Mouse (Mus musculus) G1E (cell line): Measurements from ENCODE around the gene Cox8b. TPM values are rescaled to one million over a fixed set of nuclear protein-coding genes. Genes with fewer than 3 reads are reported as not detected.

Experiments
- ATAC-seq: 2 replicates; pipeline ENCODE4 v1.8.0; 2016; ENCODE audit warnings: mild to moderate bottlenecking; ENCODE audit not compliant: insufficient number of reproducible peaks, poor library complexity, low FRiP score, severe bottlenecking; ENCODE audit errors: extremely low read depth
- DNase-seq: peaks from one replicate; pipeline ENCODE4 v3.0.0; 2012; ENCODE audit warnings: low spot score
- H3K27me3 ChIP-seq: 2 replicates; pipeline ENCODE4 v1.6.1; 2012; ENCODE audit warnings: mild to moderate bottlenecking, low read length, inconsistent platforms; ENCODE audit not compliant: insufficient read depth
- H3K36me3 ChIP-seq: replicated peaks from 2 replicates; pipeline ENCODE3; 2012; ENCODE audit warnings: mild to moderate bottlenecking, inconsistent platforms
- H3K4me1 ChIP-seq: 2 replicates; pipeline ENCODE4 v1.6.1; 2012; ENCODE audit warnings: low read depth, low read length, inconsistent platforms, mixed read lengths; ENCODE audit not compliant: insufficient read depth
- H3K4me3 ChIP-seq: 2 replicates; pipeline ENCODE4 v1.5.1; 2012; ENCODE audit warnings: low read depth, mild to moderate bottlenecking, inconsistent platforms, low read length, moderate library complexity, mixed read lengths
- H3K9me3 ChIP-seq: replicated peaks from 2 replicates; pipeline ENCODE4 v1.6.1; 2012; ENCODE audit warnings: inconsistent platforms
- CTCF ChIP-seq: IDR thresholded peaks from 2 replicates; pipeline ENCODE4 v1.5.1; 2012; ENCODE audit warnings: low read depth, low read length, inconsistent platforms, mixed read lengths
- GATA1 ChIP-seq: IDR thresholded peaks from 2 replicates; pipeline ENCODE4 v1.6.1; 2012; ENCODE audit warnings: borderline replicate concordance, low read length, inconsistent platforms, mixed read lengths
- GATA2 ChIP-seq: IDR thresholded peaks from 2 replicates; pipeline ENCODE4 v1.6.1; 2012; ENCODE audit warnings: low read depth, low read length, inconsistent platforms, borderline replicate concordance
- POLR2AphosphoS5 ChIP-seq: IDR thresholded peaks from 2 replicates; pipeline ENCODE4 v1.6.1; 2012; ENCODE audit warnings: low read depth, low read length, inconsistent platforms; ENCODE audit not compliant: insufficient replicate concordance
- TAL1 ChIP-seq: conservative IDR thresholded peaks from 2 replicates; pipeline ENCODE4 v1.6.1; 2012; ENCODE audit warnings: low read depth, low read length, inconsistent platforms, mixed read lengths
- polyA plus RNA-seq: library from polyadenylated mRNA; stranded (reverse); fragments of >175 nt; gene quantifications from 2 replicates; pipeline ENCODE4 v1.2.3, GENCODE M21; 2012
- total RNA-seq, 2 experiments: library from RNA; stranded (forward) in 1 of 2; stranded (reverse) in 1 of 2; fragments of 200-1000 nt in 1 of 2; fragments of >200 nt in 1 of 2; fragmentation: Nextera tagmentation in 1 of 2; gene quantifications; 2 replicates each; pipeline ENCODE4 v1.2.3; 2014 to 2017

Gene Cox8b
- total and polyA plus RNA-seq, 3 experiments = not detected

DNA sequence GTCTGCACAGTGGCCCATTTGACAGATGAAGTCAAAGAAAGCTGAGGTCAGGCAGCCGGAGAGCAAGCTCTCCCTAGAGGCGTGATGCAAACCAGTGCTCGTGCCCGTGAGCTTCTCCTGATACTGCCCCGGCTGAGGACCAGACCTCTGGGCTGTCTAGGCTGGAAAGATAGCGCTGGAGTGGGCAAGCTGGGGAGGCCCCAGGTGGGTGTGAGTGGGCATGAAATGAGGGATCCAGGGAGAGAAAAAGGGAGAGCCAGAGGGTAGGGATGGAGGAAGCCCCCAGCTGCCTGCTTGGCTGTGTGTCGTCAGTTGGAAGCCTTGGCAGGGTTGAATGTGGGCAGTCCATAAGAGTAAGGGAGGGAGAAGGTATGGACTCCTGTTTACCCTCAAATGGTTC lies 44.0 kb upstream of the Cox8b start:
- Histone ChIP-seq H3K9me3 (no peaks in the 10 kb centered on the region), H3K27me3 (peaks cover 2% of the 10 kb centered on the region; the same call in 1 of the 2 replicates), H3K36me3 (peaks cover 69% of the 10 kb centered on the region), H3K4me1 (peaks cover 64% of the 10 kb centered on the region), H3K4me3 (no peak overlapping the region)
- DNase-seq (no peak), ATAC-seq (no peak)
- TF ChIP-seq POLR2AphosphoS5 = no peak
- no peak for TF ChIP-seq TAL1
- TF ChIP-seq GATA2 = no peak
- no peak for TF ChIP-seq GATA1
- no peak for TF ChIP-seq CTCF

DNA sequence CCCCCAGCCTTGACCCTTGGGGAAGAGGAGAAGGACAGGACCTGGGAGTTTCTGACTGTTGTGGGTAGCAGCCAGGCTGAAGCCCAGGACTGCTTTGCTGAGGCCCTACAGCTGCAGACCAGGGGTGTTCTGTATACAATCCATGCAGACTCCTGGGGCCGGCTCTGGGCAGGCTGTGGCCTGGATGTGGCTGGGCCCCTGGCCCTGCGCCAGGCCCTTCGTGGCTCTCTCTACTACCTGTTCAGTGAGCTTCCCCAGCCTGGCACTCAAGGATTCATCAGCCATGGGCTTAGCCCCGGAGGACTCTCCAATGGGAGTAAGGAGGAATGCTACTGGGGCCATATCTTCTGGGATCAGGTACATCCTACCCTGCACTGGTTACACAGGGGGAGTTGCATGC lies 43.1 kb upstream of the Cox8b start:
- no peaks in the 10 kb centered on the region for H3K9me3 ChIP-seq
- DNase-seq (no peak), ATAC-seq (no peak)
- H3K36me3 ChIP-seq = peaks cover 60% of the 10 kb centered on the region
- H3K27me3 ChIP-seq = peaks cover 2% of the 10 kb centered on the region; the same call in 1 of the 2 replicates
- no peak overlapping the region for H3K4me3 ChIP-seq
- TF ChIP-seq TAL1 (no peak), GATA1 (no peak), POLR2AphosphoS5 (no peak), CTCF (no peak), GATA2 (no peak)
- peaks cover 66% of the 10 kb centered on the region for H3K4me1 ChIP-seq

DNA sequence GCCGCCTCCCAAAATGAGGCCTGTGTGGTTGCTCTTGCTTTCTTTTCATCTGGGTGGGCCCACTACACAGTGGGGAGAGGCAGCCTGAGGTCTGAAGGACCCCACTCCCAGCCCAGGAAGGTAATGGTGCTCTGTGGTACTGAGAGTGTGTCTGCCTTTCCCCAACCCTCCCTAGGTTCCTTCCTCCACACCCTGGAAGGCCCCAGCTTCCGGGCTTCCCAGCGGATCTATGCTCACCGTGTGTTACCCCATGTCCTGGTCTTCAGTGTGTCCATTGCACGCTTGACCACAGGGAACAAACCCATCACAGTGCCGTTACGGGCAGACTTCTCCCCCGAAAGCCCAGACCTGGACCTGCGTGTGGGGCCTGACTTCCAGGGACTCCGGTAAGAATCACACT lies 42.6 kb upstream of the Cox8b start:
- H3K27me3 ChIP-seq = peaks cover 6% of the 10 kb centered on the region
- H3K4me3 ChIP-seq = no peak overlapping the region
- no peak for TF ChIP-seq GATA1
- no peak for TF ChIP-seq TAL1
- no peak for TF ChIP-seq CTCF
- no peak for TF ChIP-seq GATA2
- TF ChIP-seq POLR2AphosphoS5 = no peak
- peaks cover 54% of the 10 kb centered on the region for H3K36me3 ChIP-seq
- no peaks in the 10 kb centered on the region for H3K9me3 ChIP-seq
- no peak for ATAC-seq
- peaks cover 64% of the 10 kb centered on the region for H3K4me1 ChIP-seq
- DNase-seq = no peak

DNA sequence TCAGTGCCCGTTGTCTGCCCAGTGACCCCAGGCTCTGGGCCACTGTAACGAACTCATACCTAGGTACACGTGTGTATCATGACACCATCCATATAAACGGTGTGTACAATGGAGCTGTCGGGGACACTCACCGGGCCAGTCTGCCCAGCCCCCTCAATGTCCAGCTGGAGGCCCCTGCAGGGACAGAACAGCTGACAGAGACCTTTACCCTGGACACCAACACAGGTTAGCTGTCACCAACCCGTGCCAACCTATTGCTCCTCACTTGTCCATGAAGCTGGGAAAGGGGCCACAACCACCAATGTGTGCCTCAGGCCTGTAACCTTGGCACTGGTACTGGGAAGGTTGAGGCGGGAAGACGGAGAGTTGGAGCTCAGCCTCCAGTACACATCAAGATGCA lies 42.1 kb upstream of the Cox8b start:
- peaks cover 50% of the 10 kb centered on the region for H3K36me3 ChIP-seq
- peaks cover 60% of the 10 kb centered on the region for H3K4me1 ChIP-seq
- H3K4me3 ChIP-seq = peak overlapping the region; percentile 72
- H3K27me3 ChIP-seq = peaks cover 6% of the 10 kb centered on the region
- ATAC-seq (no peak), DNase-seq (no peak)
- no peaks in the 10 kb centered on the region for H3K9me3 ChIP-seq
- no peak for TF ChIP-seq POLR2AphosphoS5
- no peak for TF ChIP-seq GATA1
- TF ChIP-seq GATA2 = no peak
- TF ChIP-seq CTCF = no peak
- TF ChIP-seq TAL1 = no peak

DNA sequence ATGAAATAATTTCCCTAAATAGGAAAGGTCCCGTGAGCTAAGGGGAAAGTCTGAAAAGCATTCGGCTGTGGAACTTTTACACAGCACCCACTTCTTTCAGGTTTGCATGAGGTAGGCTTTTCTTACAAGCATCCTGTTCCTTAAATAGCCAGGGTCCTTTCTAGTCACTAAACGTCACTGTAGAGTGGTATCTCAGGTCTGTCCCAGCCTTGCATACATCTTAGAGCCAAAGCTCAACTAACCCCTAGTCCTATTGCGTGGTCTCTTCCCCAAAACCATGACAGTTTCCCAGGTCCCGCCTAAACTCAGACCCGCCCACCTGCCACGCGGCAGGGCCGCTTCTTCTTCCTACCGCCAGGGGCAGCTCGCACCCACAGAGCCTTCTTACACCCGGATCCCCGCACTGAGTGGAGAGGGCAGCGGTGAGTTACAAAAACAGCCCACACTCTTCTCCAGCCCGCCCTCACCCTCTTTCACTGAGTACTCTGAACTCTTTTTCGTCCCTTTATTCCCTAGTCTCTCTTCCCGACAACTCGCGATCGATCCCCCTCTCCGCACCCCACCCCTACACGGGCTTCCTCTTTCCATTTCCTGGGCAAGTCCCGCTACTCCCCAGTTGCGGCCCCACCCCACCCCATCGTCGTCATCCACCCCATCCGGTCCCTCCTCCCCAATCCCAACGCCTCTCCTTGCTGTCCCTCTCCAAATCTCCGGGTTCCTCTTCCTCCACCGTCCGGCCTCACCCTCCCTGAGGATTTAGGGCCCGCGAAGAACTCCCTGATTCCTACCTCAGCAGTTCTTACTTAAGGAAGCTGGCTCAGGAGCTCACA lies 41.2 kb upstream of the Cox8b start, which contains the start of gene Pgghg:
Gene Pgghg, plus strand, starts transcription at position 170 of the 830 bp plus-strand sequence.
- Histone ChIP-seq H3K9me3 (no peaks in the 10 kb centered on the region), H3K4me1 (peaks cover 51% of the 10 kb centered on the region), H3K4me3 (peak within 1 kb of the TSS; percentile 72), H3K36me3 (peaks cover 41% of the 10 kb centered on the region), H3K27me3 (peaks cover 9% of the 10 kb centered on the region)
- peak; percentile 98 for DNase-seq
- peak; percentile 88 for ATAC-seq
- TF ChIP-seq TAL1 (no peak), CTCF (peak; percentile 62), GATA2 (no peak), POLR2AphosphoS5 (no peak)

DNA sequence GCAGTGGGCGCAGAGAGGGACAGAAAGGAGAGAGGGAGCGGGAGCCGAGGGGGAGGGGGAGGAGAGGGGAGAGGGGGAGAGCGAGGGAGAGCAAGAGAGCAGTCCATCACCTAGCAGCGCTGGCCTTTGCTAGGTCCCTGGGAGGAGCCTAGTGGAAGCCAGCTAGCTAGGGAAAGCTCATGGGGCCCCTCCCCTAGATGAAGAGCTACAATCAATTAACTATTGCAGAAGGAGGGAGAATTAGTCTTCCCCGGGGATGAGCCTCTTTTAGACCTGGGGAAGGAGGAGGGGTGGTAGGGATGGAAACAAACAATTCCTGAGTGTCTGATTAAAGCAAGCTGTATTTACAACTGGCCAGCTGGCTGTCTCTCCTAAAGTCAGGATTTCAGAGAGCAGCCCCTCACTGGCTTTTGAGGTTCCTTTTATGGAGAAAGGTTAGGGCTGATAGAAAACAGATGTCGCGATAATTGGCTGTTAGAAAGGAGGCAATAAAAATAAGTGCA lies 39.5 kb upstream of the Cox8b start:
- Histone ChIP-seq H3K4me3 (no peak overlapping the region; the same call in 1 of the 2 replicates), H3K4me1 (peaks cover 52% of the 10 kb centered on the region), H3K36me3 (peaks cover 23% of the 10 kb centered on the region), H3K9me3 (no peaks in the 10 kb centered on the region), H3K27me3 (peaks cover 20% of the 10 kb centered on the region)
- DNase-seq (no peak), ATAC-seq (no peak)
- TF ChIP-seq GATA2 (no peak), POLR2AphosphoS5 (no peak), TAL1 (no peak), GATA1 (no peak), CTCF (no peak)
